Mouse (Mus musculus): ENCODE measurements around the gene Pomt2.

DNA sequence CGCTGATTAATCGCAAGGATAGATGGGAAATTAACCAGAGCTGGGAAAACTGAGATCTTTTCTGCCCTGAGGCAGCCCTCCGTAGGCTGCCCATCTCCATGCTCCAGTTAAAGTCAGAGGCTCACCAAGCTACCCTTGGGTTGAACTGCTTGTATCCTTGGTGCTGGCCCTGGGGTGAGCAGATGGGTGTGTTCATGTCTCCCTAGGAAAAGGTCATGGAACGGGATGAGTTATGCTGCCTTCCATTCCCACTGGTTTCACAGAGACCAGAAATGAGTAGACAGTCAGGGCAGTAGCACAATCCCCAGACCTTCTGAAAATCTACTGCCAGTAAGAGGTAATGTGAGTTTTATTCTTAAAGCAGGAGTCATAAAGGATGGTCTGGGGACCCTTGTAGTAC lies 29.9 kb upstream of the Pomt2 start:
- no peak for TF ChIP-seq CTCF (IDR thresholded peaks at IDR 0.05; ENCODE audit: low read depth)
- TF ChIP-seq EP300 (IDR thresholded peaks at IDR 0.05; ENCODE audit: low read depth): no peak

Data from liver, embryonic 14.5 days (tissue).